Mouse (Mus musculus) kidney, adult 9 months (tissue): ENCODE data around the gene Pdlim7.

ENCODE experiments used
- DNase-seq: peaks from one replicate; pipeline ENCODE4 v3.0.0; 2022

The Pdlim7 gene

DNA sequence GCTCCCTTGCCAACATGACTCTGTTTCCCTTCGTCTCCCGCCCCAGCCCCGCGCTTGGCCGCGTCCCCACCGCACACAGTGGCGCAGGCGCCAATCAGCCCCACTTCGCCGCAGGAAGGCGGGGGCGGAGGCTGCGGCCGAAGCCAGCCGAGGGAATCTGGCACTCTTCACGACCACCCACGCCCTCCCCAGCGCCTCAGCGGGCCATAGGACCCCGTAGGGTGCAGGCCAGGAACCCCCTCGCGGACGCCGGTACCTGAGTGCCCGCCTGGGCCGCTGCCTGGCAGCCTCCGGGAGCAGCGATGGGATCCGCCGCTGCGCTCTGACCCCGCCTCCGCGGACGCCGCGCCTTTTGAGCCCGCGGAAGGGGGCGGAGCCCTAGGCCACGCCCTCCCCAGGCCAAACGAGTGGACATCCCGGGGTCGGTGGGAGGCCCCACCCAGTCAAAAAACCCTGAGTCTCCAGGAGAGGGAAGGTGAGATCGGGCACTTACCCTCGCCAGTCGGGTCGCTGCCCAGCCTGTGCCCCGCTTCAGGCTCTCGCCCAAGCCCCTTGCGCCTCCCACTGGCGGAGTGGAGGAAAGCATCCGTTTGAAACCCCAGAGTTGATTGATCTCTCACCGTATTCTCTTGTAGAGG is at the start of gene Pdlim7:
Gene Pdlim7, minus strand, starts transcription at position 566 of the 638 bp plus-strand sequence.
- peak; percentile 89 for DNase-seq

GRCm38 (mm10) chr13:55557499-55557898 is 44.0 kb upstream of the Pdlim7 start:
- DNase-seq, result no peak

- DNase-seq, result no peak
Observed at GRCm38 (mm10) chr13:55555921-55556320, 42.4 kb upstream of the Pdlim7 start.

DNA sequence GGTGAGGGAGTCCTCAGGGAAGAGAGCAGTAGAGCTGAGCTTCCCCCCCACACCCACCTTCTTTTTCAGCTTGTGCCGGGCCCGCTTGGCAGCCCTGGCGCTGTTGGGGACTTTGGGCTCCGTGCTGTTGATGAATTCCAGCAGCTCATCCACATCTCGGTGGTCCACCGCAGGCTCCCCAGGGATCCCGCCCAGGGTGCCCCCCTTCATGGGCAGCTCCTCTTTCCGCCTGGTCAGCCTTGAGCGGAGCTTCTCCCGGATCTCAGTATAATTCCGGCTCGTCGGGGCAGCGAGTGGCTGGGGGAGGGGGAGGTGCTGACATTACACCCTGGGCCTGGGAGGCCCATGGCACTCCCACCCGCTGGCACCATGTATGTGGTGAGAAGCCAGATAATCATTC is 35.6 kb upstream of the Pdlim7 start:
- DNase-seq, result no peak

- no peak for DNase-seq
Observed at GRCm38 (mm10) chr13:55548426-55548825, 35.0 kb upstream of the Pdlim7 start.

GRCm38 (mm10) chr13:55547916-55548315 is 34.4 kb upstream of the Pdlim7 start:
- no peak for DNase-seq

DNA sequence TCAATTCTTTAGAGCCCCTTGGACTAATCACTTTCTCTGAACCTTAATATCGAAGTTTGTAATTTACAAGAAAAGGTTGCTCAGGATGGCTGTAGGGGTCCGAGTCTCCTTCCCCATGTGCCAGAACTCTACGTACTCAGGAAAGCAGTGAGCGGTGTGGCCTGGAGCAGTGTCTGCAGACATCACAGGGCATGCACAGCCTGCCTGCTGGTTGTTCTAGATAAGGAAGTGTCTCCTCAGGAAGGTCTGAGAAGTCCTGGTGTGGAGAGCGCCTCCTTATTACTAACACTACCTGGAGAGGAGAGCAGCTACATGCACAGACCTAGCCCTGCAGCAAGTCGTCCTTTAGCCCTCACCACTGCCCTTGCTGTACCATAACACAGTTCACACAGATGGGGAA is 31.3 kb upstream of the Pdlim7 start:
- no peak for DNase-seq

DNA sequence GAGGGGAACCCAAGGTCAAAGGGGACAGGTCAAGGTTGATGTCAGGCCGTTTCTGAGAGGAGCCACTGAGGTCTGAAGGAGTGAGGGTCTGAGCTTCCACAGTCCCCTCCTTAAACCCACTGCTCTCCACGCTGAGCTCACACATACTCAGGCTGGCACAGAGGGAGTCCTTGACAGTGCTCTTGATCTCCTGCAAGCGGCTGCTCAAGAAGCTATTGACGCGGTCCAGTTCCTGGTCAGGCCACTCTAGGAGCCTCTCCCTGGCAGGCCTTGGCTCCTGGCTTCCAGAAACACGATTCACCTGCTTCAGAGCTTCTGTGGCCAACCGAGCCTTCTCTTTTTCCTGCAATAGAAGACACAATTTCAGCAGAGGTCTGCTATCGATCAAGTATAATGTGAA is 30.0 kb upstream of the Pdlim7 start:
- no peak for DNase-seq

DNA sequence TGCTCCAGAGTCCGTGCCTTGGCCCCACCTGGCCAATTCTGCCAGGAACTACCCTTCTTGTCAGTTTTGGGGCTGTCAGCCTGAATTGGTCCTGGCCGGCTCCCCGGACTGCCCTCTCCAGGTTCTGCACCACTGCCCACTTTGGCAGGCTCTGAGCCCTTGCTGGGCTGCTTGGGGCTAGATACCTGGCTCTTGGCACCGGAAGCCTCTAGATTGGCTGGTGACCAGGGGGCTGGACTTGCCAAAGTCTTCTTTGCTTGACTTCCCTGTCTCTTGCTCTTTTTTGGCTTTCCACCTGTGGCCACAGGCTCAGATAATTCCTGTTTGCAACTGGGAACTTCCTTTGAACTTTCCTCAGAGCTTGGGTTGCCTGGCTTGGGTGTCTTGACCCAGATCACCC is 29.4 kb upstream of the Pdlim7 start:
- DNase-seq, result peak; percentile 98

DNA sequence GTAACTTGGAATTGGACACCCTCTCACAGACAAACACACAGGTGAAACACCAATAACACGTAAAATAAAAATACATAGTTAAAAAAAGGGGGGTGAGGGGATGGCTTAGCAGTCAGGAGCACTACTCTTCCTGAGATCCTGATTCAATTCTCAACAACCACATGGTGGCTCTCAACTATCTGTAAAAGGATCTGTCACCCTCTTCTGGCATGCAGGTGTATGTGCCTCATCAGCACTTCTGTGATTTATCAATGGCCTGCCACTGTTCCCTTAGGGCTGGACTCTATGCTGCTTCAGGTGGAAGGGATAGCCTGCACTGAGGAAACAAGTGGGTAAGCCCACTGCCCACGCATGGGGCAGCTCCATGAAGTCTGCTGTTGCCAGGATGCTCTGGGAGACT is 27.5 kb upstream of the Pdlim7 start:
- DNase-seq, result peak; percentile 50

- DNase-seq, result peak; percentile 100
Observed at GRCm38 (mm10) chr13:55536194-55537175, 23.0 kb upstream of the Pdlim7 start, which contains the start of gene Ddx41. Gene Ddx41, minus strand, starts transcription at chr13:55536658.

DNA sequence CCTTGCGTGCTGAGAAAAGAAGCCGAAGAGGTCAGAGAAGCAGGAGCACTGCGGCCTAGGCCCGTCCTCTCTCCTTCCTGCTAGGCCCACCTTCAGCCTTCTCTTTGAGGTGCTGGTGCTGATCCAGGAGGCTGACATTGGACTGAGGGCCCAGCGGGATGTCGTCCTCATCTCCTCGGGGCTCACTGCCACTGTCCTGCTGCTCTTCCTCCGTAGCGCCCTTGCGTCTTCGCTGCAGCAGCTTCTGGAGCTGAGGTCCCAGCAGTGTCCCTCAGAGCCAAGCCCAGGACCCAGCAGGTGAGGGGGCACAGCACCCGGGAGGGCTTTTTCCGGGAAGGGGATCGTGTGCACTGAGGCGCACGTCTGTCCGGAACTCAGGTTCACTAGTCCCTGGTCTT is 22.3 kb upstream of the Pdlim7 start:
- DNase-seq, result no peak

DNA sequence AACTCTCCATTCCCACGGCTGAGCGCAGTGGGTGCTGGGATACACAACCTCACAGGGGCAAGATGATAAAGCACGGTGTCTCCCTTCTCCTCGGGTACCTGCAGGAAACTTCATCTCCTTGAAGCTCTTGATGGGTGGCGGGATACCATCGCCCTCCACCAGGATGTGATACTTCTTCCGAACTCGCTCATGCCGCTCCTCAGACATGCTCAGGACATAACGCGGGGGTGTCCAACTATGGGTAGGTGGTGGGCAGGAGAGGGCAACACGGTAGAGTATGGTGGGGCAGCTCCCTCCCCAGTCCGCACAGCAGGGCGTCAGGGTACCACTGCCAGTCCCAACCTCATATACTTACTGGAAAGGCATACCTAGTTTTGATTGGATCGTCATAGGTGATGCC is 21.7 kb upstream of the Pdlim7 start:
- no peak for DNase-seq

- DNase-seq, result peak; percentile 31
Observed at GRCm38 (mm10) chr13:55529198-55529915, 15.9 kb upstream of the Pdlim7 start, which contains the start of gene Dok3. Gene Dok3, minus strand, starts transcription at chr13:55529296.

DNA sequence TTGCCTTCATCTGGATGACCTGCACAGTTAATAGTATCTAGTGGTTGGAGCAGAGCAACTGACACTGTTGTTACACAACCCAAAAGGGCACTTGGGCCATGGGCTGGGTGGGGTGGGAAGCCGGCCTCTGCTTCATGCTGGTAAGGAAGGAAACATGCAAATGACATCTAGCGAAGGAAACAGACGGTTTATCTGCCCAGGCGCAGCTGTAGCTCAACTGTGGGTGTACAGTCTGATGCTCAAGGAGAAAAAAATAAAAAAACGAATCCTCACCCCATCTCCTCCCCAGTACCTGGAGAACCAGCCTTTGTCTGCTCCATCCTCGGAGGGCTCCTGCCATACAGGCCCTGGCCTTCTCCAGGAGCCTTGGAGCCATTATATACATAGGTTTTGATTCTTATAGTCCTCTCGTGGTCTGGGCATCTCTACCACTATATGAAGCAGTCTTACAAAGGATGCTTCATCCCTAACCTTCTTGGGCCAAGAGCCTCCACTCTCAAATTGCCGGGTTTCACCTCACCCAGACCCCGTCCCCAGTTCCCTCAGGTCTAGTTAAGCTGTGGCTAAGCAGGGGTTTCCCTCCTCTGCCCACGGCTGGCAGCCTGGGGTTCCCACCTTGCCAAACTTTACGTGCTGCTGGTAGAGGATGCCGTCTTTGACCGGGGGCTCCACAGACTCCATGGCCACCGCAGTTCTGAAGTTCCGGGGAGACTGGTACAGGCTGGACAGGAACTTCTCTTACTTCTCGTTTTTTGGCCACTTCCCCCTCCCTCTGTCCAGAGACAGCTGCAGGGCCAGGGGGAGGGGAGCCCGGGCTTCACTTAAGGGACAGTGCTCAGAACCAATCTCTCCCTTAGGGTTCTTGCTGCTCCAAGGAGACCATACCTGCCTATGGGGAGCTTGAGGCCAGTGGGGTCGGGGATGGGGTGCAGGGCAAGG is 14.6 kb upstream of the Pdlim7 start:
- DNase-seq, result peak; percentile 15

- no peak for DNase-seq
Observed at GRCm38 (mm10) chr13:55527212-55527611, 13.7 kb upstream of the Pdlim7 start.

DNA sequence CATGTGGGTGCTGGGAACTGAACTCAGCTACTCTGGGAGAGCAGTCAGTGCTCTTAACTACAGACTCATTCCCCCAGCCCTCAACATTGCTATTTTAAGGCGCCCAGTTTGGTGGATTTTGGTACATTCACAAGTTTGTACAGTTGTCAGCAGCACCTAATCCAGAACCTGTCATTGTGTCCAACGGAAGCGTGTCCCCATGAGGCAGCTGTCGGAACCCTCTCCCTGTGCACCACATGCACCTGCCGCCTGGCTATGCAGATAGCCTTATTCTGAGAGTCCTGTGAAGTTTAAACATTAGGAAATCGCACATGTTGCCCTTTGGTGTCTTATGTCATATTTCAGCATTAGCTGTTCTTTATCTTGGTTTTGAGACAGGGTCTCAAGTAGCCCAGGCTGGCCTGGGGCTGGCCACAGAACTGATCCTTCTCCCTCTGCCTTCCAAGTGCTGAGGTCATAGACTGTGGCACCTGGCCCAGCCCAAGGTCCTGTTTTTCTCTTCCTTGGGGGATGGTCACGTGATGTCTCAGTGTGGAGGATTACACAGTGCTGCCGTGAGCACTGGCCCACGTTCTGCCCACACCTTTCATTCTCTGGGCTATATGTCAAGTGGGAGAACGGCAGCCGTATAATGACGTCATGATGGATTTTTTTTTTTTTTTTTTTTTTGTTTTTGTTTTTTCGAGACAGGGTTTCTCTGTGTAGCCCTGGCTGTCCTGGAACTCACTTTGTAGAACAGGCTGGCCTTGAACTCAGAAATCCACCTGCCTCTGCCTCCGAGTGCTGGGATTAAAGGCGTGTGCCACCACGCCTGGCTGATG is 12.5 kb upstream of the Pdlim7 start:
- peak; percentile 17 for DNase-seq

- DNase-seq, result no peak
Observed at GRCm38 (mm10) chr13:55523951-55524600, 10.6 kb upstream of the Pdlim7 start.

- peak; percentile 73 for DNase-seq
Observed at GRCm38 (mm10) chr13:55523278-55523677, 9.8 kb upstream of the Pdlim7 start.

- peak; percentile 11 for DNase-seq
Observed at GRCm38 (mm10) chr13:55522730-55523129, 9.3 kb upstream of the Pdlim7 start.

DNA sequence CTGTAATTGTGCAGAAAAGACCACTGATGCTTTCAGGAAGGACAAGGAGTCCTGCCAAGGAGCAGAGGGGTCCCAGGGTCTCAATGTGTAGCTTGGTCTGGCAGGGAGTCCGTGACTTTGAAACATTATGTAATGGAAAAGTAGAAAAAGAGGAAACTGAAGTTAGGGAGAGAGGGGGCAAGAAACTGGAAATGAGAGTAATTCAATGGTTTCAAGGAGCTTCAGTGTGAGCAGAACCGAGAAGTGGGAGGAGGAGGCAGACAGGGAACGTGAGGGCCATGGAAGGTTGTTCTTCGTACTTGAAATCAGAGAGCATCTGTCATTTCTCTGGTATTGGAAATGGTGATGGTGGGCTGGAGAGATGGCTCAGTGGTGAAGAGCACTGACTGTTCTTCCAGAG is 6.1 kb upstream of the Pdlim7 start:
- no peak for DNase-seq
